Mouse (Mus musculus) ES-E14 (cell line): ENCODE measurements around the gene Gm9970.

Experiments
- CHD2 ChIP-seq: IDR thresholded peaks from 2 replicates; pipeline ENCODE4 v1.6.1; 2014; ENCODE audit warnings: mild to moderate bottlenecking, low read depth, low read length, inconsistent platforms
- HCFC1 ChIP-seq: IDR thresholded peaks from 2 replicates; pipeline ENCODE4 v1.6.1; 2012; ENCODE audit warnings: low read length, inconsistent platforms, borderline replicate concordance; ENCODE audit not compliant: insufficient read depth
- MAFK ChIP-seq: IDR thresholded peaks from 2 replicates; pipeline ENCODE4 v1.6.1; 2014; ENCODE audit warnings: mild to moderate bottlenecking, low read depth, low read length, inconsistent platforms; ENCODE audit not compliant: insufficient read depth
- ZNF384 ChIP-seq: IDR thresholded peaks from 2 replicates; pipeline ENCODE4 v1.6.1; 2012; ENCODE audit warnings: low read depth, low read length, inconsistent platforms

DNA sequence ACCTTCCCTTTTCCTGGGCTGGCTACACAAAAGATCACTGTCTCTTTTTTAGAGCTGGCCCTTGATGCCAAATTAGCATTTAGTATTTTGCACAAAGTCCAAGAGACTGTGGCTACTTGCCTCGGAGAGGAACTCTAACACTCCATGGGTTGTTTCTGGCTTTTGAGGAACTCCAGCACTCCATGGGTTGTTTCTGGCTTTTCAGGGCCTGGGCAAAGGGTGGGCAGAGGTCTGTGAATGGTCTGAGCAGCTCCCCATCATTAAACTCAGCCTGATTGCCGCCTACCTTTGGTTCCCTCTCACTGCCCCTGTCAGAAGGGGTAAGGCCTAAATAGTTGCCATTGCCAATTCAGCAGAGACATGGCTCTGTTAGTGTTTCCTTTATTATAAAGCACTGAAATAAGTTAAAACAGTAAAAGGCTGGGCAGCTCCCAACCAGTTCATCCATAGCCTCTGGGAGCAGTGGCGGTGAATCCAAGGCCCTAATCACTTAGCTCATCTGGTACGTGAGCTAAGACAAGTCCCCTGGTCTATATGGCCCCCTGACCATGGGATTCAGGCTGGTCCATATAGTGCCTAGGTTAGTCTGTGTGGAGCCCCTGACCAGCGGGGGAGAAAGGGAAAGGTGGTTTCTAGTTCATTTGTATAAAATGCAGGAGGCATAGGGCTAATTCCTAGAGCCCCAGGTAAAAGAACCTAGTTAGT, 42.3 kb downstream of the Gm9970 start:
- no peak for TF ChIP-seq CHD2
- TF ChIP-seq HCFC1 = no peak
- TF ChIP-seq MAFK = no peak
- TF ChIP-seq ZNF384 = no peak
